Mouse (Mus musculus) T-helper 17 cell (primary cell): ENCODE data around the gene Tuba4a.

Experiments used
- in situ Hi-C, 2 experiments: fragments of 300-600 bp; cut with MboI, MseI; formaldehyde crosslinking; loops; 1 replicate in 1 of 2; 2 replicates in 1 of 2; pipeline ENCODE4 v1.15.1; 2025; ENCODE audit warnings: high pct_unique_total_duplicates in 2 of 2

Tuba4a gene

DNA sequence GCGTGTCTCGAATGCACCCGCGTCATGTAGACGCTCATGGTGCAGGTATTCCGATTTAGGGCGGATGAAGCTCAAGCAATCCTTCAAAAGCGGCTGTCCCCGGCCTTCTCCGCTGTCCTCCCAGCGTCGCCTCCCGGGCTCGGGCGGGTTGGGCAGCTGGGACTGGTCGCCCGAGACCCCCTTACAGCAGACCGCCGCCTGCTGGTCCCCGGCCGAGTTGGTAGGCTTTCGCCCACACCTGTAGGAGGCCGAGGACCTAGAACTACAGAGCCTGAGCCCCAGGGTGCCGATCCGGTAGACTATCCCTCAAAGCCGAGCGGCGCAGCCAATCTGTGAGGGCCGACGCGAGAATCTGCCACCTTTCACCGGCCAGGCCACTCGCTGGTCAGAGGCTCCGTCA, at the start of gene Tuba4a:
Tuba4a (minus strand) TSS at position 335 of the 400 bp plus-strand sequence.
- in situ Hi-C loops = loop anchor here (10.0 kb wide), 3 partner anchors 95 to 625 kb away; partner anchors contain the start of genes Dnpep (in 1 of the 2) and Nhej1 (in 1 of the 2)

DNA sequence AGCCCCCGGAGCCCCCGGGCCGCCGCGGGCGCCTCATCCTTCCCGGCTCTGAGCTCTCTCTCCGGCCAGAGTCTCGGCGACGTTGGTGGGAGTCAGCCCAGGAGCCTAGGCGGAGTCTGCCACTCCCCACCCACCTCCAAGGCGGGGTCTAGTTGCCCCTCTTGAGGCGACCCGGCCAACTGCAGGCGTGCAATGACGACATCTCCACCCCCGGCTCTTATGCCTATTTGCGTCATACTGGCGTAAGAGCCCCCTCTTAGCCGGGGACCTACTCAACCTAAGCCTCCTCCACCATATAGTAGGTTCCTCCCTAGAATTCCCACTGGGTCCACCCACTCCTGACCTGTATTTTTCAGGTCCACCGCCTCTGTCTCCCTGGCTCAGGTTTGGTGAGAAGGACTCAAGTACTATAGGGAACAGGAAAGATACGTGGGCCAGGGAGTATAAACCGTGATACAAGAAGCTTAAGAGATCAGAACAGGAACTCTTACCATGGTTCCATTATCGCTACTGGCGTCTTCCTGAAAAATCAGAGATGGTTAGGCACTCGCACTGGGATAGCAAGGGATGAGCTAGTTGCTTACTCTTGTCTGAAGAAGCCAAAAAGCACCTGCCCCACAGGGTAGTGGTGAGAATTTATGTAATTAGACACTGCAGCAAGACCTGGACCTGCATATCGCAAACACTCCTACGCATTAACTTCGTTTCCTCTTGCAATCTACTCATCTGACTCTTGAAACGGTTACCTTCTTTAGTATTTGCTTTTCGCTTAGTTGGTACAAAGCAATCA, 44.6 kb upstream of the Tuba4a start, which contains the start of gene Ptprn:
Ptprn (minus strand) TSS at position 412 of the 790 bp plus-strand sequence.
- in situ Hi-C loops = loop anchor here in 1 of 2 experiments (5.0 kb wide), 1 partner anchor 48 kb away; no protein-coding TSS in a partner anchor

DNA sequence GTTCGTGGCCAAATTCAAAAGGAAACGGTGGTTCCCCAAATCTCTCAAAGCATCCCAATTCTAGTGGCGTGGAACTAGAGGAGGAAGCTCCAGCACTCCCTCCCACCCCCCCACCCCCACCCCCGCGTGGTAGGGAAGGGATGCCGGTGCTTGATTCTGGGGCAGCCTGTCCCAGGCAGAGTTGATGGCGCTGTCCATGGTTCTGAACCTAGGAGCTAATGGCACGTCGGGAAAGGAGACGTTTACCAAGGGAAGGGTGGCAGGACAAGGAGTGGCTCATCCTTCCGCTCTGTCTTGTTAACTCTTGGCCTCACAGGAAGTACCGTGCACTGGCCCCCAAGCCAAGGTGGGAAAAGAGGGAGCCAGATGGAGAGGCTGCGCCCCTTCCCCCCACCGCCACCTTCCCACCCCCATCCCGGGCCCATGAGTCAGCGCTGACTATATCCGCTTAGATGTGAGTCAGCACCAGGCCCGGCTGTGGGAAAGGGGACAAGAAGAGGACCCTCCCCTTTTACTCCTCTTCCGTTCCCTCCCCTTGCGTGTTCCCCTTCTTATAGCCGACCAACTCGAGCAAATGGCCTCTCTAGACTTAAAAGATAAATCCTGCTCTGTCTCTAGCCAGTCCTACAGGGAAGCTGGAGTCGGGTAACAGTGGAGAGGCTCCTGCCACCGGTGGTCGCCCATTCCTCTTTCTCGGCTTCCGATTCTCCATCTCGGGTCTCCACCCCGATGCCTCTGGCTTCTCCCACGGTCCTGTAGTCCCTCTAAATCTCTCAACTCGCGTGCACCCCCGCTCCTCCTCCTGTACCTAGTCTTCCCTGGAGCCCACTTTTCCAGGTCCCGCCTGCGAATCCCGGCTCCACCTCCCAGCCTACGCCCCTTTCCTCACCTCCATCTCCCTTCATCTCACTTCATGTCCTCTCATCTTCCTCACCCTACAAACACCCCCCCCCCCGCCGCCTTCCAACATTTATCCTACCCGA, 43.6 kb upstream of the Tuba4a start:
- in situ Hi-C loops = loop anchor here in 1 of 2 experiments (5.0 kb wide), 1 partner anchor 49 kb away; no protein-coding TSS in a partner anchor

DNA sequence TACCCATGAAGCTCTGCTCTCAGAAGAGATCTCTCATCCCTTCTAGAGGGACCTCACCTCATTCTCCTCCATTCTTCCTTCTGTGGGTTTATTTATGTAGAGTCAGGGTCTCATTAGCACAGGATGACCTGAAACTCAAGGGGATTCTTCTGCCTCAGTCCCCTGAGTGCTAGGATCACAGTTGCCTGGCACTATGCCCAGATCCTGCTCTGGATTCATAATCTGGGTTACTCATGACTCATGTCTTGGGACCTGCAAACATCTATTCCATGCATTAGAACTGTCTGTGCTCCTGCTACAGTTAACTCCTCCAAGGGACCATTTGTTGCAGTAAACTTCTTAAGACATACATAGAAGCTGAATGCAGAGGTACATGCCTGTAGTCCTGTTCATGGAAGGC, 41.6 kb upstream of the Tuba4a start:
- in situ Hi-C loops = loop anchor here in 1 of 2 experiments (5.0 kb wide), 1 partner anchor 51 kb away; no protein-coding TSS in a partner anchor

DNA sequence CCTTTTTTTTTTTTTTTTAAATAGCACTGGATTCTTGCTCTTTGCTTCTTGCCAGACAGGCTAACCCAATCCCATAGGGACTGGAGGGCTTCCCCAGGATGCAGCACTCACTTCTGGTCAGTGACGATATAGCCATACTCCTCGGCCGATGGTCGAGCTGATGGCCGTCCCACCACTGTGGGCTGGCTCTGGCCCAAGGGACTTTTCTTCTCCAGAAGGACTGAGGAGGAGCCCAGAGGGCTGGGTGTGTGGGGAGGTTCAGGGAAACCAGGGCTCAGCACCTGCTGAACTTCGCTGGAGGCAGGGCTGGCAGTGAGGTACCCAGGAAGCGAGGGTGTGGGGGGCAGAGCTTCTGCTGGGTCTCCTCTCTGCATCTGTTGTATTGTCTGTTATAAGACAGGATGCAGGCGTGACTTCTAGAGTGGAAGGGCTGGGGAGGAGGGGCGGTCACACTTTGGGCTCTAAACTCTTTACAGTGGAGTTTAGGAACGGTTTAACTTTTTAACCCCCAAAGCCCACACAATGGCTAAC, 35.9 kb upstream of the Tuba4a start:
- in situ Hi-C loops = no loop called here

DNA sequence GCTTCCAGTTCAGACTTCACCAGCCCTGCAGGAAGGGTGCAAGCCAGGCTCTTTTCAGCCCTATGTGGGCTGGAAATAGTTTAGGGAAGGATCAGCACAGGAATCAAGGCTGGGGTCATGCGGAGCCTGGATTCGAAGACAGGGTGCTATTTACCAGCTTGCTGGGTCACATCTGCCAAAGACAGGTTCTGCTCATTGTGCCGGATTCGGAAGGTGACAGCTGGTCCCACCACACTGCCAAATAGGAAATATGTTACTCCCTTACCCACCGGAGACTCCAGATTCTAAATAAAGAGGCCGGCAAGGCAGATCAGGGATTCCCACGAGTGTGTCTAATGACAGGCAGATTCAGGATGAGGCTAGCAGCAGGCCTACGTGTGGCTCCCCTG, 35.0 kb upstream of the Tuba4a start:
- in situ Hi-C loops = loop anchor here (5.0 kb wide), 3 partner anchors 117 to 202 kb away; partner anchors contain the start of gene Nhej1 (in 1 of the 2)

DNA sequence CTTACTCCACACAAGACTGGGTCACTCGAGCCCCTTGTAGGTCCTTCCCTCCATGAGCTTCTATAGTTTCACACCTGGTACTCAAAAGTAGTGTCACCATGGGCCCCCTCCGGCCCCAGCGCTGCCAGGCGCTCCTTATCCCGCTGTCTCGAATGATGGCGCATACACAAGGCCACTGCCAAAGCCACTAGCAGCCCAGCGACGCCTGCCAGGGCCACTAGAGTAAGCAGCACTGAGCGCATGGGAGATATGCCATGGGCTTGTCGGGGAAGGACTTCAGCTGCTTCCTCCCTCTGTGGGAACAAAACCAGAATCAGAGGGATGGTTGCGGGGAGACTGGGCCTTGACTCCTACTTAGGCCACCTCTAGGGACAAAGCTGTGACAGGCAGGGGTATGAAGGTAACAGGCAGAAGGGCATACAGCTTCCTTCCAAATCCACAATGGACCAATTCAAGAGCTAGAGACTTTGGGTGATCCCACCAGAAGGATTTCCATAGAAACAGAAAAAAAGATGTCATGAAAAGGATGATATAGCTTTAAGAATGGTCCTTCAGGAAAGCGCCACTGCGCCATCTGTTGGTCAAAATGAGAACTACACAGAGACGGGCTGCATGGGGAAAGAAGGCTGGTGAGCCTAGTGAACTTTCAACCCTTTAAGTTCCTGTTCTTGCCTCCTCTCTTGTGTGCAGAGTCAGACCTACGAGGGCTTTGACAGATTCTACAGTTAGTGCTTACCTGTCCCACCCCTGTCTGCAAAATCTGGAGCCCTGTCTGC, 34.4 kb upstream of the Tuba4a start:
- in situ Hi-C loops = loop anchor here (5.0 kb wide), 3 partner anchors 117 to 202 kb away; partner anchors contain the start of gene Nhej1 (in 1 of the 2)

DNA sequence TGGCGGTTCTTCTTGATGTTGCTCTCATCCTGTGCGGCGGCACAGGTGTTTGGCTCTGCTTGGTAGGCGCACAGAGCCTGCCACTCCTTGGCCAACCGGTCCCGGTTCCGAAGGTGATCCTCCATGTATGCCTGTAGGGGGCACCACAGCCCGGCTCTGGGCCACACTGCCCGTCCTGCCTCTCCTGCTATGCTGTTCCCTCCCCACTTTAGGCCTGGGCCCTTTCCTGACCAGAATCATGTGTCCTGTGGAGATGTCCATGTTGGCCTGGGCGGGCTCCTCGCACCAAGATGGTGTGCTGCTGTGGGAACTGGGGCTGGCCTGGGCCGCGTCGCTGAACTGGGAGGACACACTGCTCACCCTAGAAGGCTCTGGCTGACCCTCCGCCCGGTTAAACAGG, 33.4 kb upstream of the Tuba4a start:
- in situ Hi-C loops = loop anchor here (5.0 kb wide), 3 partner anchors 116 to 201 kb away; partner anchors contain the start of gene Nhej1 (in 1 of the 2)

DNA sequence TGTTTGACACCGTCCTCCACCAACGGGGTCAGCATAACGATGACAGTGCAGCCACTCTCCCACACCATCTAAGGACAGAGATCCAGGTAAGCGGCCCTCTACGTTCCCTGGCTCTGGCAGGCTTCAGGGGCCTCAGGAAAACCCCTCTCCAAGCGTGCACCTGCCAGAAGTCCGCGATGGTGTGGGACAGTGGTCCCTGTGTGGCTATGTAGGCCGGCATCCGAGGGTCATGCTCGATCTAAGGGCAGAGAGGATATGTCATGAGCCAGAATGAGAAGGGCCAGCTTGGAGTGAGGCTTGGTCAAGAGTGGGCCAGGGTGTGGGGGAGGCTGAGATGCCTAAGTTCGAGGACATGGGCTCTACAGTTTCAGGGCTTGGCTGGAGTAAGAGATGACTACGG, 32.6 kb upstream of the Tuba4a start:
- in situ Hi-C loops = loop anchor here (5.0 kb wide), 3 partner anchors 115 to 200 kb away; partner anchors contain the start of gene Nhej1 (in 1 of the 2)

DNA sequence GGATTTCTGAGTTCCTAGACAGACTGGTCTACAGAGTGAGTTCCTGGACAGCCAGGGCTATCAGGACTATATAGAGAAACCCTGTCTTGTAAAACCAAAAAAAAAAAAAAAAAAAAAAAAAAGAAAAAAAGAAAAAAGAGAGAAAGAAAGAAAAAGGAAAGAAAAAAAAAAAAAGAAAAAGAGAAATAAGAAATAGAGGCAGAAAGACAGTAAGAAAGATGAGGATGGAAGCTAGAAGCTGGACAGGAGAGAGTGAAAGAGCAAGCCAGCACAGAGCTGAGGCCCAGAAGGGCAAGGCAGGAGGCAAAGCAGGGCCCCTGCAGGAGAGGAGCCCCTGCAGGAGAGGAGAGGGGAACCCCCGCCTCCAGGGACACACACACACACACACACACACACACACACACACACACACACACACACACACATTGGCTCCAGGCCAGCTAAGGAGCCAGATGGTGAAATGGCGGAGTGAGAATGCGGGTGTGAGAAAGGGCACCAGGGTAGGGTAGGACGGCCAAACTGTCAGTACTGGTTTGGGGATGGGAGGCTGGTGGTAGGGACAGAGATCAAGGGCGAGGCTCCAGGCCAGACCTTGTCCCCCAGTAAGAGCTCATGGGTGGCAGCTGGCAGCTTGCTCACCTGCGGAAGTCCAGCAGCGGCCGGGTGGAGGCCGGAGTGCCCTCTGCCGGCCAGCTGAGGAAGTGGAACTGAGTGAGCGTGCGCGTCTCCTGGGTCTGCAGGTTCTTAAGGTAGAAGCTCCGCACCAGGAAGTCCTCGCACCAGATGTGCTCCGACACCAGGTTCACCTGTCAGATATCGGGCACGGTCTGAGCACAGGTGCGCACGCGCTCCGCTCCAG, 31.7 kb upstream of the Tuba4a start:
- in situ Hi-C loops = loop anchor here (5.0 kb wide), 3 partner anchors 114 to 199 kb away; partner anchors contain the start of gene Nhej1 (in 1 of the 2)

DNA sequence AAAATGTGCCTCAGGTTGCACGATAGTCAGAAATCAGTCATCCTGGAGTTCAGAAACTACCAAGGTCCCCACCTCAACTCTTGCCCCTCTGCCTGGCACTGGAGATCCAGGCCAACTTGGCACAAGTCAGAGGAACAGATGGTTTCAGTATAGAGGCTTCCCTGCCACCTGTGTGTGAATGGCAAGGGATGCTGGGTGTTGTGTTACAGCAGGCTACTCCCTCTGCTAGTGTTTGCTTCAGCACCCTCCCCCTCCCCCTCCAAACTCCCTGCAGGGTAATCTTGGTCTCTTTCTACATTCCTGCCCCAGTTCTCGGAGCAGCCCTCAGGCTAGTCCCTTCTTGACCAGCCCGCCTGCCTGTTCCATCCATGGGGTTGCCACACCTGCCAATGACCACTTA, 30.8 kb upstream of the Tuba4a start:
- in situ Hi-C loops = loop anchor here (5.0 kb wide), 3 partner anchors 113 to 198 kb away; partner anchors contain the start of gene Nhej1 (in 1 of the 2)

DNA sequence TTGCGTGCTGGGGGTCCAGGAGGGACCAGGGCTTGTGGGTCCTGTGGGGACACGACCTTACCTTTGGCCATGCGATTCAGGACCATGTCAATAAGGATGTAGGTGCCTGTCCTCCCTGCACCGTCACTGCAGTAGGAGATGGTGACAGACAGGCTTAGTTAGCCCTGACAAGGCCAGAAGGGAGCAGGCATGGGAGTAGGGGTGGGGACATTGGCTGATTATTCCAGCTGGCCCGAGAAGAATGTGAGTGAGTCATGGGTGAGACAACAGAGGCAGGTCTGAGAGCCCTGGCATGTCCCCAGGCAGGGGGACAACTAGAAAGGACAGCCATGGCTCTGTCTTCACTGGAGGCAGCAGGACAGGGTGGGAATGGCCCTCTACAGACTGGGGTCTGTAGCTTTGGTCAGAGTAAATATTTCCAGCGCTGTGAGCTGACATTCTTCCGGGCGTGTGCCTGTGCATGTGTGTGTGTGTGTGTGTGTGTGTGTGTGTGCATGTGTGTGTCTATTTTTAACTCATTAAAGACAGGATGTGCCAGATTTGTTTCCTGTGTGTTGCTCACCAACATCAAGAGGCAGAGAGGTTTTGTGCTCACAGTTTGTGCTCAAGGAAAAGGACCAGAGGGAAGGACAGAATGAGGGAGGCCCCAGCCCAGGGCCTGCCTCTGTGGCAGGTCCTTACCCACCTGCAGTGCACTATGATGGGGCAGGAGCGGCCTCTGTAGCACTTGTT, 28.5 kb upstream of the Tuba4a start:
- in situ Hi-C loops = no loop called here

DNA sequence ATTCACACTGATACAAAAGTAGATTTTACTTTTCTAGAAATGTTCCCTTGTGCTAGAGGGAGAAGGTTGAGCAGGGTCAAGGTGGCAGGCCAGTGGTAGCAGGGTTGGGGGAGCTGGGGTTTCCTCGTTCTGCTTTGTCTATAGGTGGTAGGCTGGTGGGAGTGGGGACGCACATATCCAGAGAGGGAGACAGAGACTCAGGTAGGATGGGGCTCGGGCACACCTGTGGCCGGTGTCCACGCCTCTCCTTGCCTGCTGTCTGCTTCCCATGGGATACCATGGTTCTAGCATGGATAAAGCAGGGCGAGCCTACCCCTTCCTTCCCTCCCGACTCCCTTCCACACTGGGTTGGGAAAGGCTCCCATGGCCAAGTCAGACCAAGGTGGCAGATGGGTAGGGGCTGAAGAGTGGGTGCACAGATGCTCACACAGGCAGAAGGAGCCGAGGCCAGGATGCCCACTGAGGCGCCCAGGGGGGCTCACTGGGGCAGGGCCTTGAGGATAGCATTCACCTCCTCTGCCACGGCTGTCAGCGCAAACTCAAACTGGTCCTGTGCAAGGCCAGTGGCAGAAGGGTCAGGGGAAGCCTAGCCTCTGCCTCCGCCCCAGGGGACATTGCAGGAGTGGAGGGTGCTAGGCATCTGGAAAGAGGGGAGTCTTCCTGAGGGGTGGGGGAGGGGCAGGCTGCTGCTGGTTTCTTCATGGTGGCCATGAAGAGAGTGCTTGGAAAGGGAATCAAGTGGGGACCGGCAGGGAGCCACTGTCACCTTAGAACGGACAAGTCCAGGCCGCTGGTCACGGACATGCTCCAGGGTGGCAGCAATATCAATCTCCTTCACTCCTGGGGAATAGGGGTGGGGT, 27.6 kb upstream of the Tuba4a start:
- in situ Hi-C loops = no loop called here

DNA sequence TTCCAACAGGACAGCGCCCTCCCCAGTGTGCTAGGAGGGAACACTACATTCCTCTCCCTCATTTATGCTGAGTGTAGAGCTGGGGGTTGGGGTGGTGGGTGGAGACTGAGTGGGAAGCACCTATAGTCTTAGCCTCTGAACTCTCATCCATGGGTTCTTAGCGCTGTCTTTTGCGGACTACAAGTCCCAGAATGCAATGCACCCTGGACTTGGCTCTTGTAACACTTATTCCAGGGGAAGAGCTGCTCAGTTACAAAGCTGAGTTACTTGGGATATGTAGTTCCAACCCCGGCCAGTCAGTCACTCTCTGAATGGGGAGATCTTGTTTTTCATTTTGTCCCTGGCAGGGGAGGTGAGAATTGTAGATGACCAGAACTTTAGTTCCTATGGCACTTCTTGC, 25.2 kb upstream of the Tuba4a start:
- in situ Hi-C loops = no loop called here

DNA sequence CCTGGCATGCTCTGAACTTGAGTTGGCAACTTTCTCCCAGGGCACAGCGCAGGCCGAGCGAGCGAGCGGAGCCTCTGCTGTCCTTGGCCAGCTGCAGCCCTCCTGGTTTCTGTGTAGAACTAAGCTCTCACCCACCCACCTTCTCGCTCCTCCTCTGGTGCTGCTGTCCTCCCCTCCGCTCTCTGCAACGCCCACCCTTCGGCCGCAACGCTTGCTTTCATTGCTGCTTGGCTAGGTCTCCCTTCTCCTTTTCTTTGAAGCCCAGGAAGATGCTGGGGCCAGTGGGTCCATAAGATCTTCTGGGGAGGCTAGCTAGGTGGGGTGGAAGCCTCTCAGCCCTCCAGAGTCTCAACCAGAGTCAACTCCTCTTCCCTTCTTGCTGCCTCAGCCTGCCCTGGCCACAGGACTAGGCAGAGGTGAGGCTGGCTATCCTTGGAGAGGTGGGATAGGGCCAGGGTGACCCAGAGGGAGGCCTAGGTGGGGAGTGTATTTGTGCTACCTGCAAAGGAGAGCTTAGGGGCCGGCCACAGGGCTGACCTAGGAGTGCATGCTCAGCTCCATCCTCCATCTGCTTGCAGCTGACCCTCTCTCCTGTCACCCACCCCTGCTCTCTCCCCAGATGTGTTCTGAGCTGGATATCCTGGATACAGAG, 24.6 kb upstream of the Tuba4a start:
- in situ Hi-C loops = no loop called here

DNA sequence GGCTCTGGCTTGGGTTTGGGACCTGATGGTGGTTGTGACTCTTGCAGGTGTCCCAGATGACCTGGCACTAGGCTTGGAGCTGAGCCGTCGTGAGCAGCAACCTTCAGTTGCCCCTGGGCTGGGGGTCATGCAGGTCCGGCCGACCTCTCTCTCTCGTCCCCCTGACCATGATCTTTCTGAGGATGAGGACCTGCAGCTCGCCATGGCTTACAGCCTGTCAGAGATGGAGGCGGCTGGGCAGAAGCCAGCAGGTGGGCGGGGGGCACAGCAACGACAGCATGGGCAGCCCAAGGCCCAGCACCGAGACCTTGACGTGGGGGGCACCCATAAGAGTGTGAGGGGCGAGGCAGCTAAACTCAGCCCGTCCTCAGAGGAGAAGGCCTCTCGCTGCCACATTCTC, 23.7 kb upstream of the Tuba4a start:
- in situ Hi-C loops = no loop called here

DNA sequence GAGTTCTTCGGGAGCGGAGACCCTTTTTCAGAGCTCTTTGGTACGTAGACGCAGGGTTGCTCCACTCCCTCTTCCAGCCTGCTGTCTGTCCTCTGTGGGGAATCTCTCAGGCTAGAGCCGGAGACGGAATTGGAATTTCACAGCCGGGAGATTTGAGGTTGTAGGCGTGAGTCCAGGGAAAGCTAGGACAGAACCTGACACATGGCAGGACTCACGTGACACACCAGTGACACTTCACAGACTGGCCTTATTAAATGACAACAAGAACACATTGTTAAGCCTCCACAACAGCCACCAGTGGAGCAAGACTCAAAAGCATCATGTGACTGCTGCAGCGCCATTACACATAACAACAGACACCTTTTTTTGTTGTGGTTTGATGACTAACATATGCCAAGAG, 19.9 kb upstream of the Tuba4a start:
- in situ Hi-C loops = loop anchor here in 1 of 2 experiments (5.0 kb wide), 1 partner anchor 78 kb away; the partner anchor contains the start of gene Dnpep
